Mouse (Mus musculus) mouse embryonic stem cell (cell line): Measurements from ENCODE around the gene Cd33.

Experiments used
- in situ Hi-C, 2 experiments: fragments of 300-500 bp; cut with MboI; formaldehyde crosslinking; loops; 1 replicate in 1 of 2; 3 replicates in 1 of 2; pipeline ENCODE4 v1.14.3; 2019 to 2020; ENCODE audit warnings: low sequenced_read_pairs in 2 of 2, low pct_unique_long_range_greater_than_20kb in 1 of 2, mixed read lengths in 1 of 2; ENCODE audit not compliant: unreplicated experiment in 1 of 2

Cd33 gene

GRCm38 (mm10) chr7:43530216-43530785, 13.9 kb downstream of the Cd33 start:
- in situ Hi-C loops = no loop called here

GRCm38 (mm10) chr7:43525313-43525712, 18.9 kb downstream of the Cd33 start:
- in situ Hi-C loops = no loop called here

GRCm38 (mm10) chr7:43522776-43523175, 21.5 kb downstream of the Cd33 start:
- in situ Hi-C loops = no loop called here

- in situ Hi-C loops = no loop called here
Measured at GRCm38 (mm10) chr7:43518341-43518740, 25.9 kb downstream of the Cd33 start.

GRCm38 (mm10) chr7:43515076-43515475, 29.2 kb downstream of the Cd33 start:
- in situ Hi-C loops = no loop called here

- in situ Hi-C loops = no loop called here
Measured at GRCm38 (mm10) chr7:43512519-43512918, 31.7 kb downstream of the Cd33 start.

- in situ Hi-C loops = no loop called here
Measured at GRCm38 (mm10) chr7:43511707-43512478, 32.3 kb downstream of the Cd33 start.

- in situ Hi-C loops = no loop called here
Measured at GRCm38 (mm10) chr7:43495343-43496021, 48.7 kb downstream of the Cd33 start.

GRCm38 (mm10) chr7:43490861-43491260, 53.4 kb downstream of the Cd33 start:
- in situ Hi-C loops = no loop called here

GRCm38 (mm10) chr7:43490182-43490584, 54.0 kb downstream of the Cd33 start:
- in situ Hi-C loops = no loop called here

- in situ Hi-C loops = no loop called here
Measured at GRCm38 (mm10) chr7:43489631-43490125, 54.5 kb downstream of the Cd33 start, which contains the start of gene Iglon5. Gene Iglon5, minus strand, starts transcription at chr7:43490075.

- in situ Hi-C loops = no loop called here
Measured at GRCm38 (mm10) chr7:43488646-43489045, 55.6 kb downstream of the Cd33 start.

- in situ Hi-C loops = no loop called here
Measured at GRCm38 (mm10) chr7:43483236-43483635, 61.0 kb downstream of the Cd33 start.

GRCm38 (mm10) chr7:43482090-43482716, 62.0 kb downstream of the Cd33 start:
- in situ Hi-C loops = no loop called here

GRCm38 (mm10) chr7:43481191-43481590, 63.0 kb downstream of the Cd33 start:
- in situ Hi-C loops = no loop called here

GRCm38 (mm10) chr7:43476376-43476775, 67.9 kb downstream of the Cd33 start:
- in situ Hi-C loops = no loop called here

GRCm38 (mm10) chr7:43475706-43476105, 68.5 kb downstream of the Cd33 start:
- in situ Hi-C loops = no loop called here
